Mouse (Mus musculus) midbrain, embryonic 13.5 days (tissue): ENCODE results near the gene Gm20517. TPM values are rescaled to one million over a fixed set of nuclear protein-coding genes. Genes with fewer than 3 reads are reported as not detected.

ENCODE experiments used
- ATAC-seq: fragments of 200-750 bp; cut with Nextera tagmentation; 2 replicates; pipeline ENCODE4 v1.8.0; 2017; ENCODE audit warnings: mild to moderate bottlenecking, moderate TSS enrichment, moderate library complexity
- H3K27ac ChIP-seq: fragments of 300-500 bp; sonication (generic); 2 replicates; pipeline ENCODE4 v1.5.1; 2015; ENCODE audit warnings: inconsistent platforms, mild to moderate bottlenecking, moderate library complexity
- H3K27me3 ChIP-seq: fragments of 300-500 bp; sonication (generic); 2 replicates; pipeline ENCODE4 v1.6.1; 2015; ENCODE audit warnings: mild to moderate bottlenecking, inconsistent platforms
- H3K36me3 ChIP-seq: fragments of 300-500 bp; sonication (generic); 2 replicates; pipeline ENCODE4 v1.6.1; 2015; ENCODE audit warnings: mild to moderate bottlenecking, inconsistent platforms
- H3K4me1 ChIP-seq: fragments of 300-500 bp; sonication (generic); replicated peaks from 2 replicates; pipeline ENCODE4 v1.6.1; 2015; ENCODE audit warnings: inconsistent platforms
- H3K4me2 ChIP-seq: fragments of 300-500 bp; sonication (generic); replicated peaks from 2 replicates; pipeline ENCODE4 v1.6.1; 2015; ENCODE audit warnings: moderate library complexity, mild to moderate bottlenecking, inconsistent platforms
- H3K4me3 ChIP-seq: fragments of 300-500 bp; sonication (generic); replicated peaks from 2 replicates; pipeline ENCODE4 v1.5.1; 2015; ENCODE audit warnings: mild to moderate bottlenecking, inconsistent platforms
- H3K9ac ChIP-seq: fragments of 300-500 bp; sonication (generic); replicated peaks from 2 replicates; pipeline ENCODE4 v1.6.1; 2015; ENCODE audit warnings: mild to moderate bottlenecking, inconsistent platforms
- H3K9me3 ChIP-seq: fragments of 300-500 bp; sonication (generic); 2 replicates; pipeline ENCODE4 v1.6.1; 2016; ENCODE audit warnings: mild to moderate bottlenecking, inconsistent platforms
- WGBS: fragments of 180-500 bp; shearing (Covaris S2); methylation state at CpG from one replicate; pipeline ENCODE4 v1.1.7; 2015; 5-methylcytosine and 5-hydroxymethylcytosine counted together
- polyA plus RNA-seq: library from polyadenylated mRNA; unstranded; fragments of >200 nt; fragmentation: Nextera tagmentation; extraction: Ambion mirVana; gene quantifications from 2 replicates; pipeline ENCODE4 v1.2.1, GENCODE M21; 2015

Gm20517 gene
- polyA plus RNA-seq, 1 experiment from 2014 or later = 2.4 TPM

DNA sequence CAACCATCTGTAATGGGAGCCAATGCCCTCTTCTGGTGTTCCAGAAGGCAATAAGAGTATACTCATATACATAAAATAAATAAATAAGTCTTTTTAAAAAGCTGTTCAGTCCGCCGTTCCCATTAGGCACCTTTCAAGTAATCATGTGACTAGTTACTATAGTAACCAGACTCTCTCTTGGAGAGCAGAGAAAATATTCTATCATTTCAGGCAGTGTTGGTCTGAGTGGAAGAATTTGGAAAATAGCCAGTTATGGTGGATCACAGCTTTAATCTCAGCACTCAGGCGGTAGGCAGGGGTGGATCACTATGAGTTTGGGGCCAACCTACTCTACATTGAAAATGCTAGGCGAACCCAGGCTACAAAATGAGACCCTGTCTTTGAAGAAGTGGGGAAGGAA lies 57.8 kb downstream of the Gm20517 start:
- 51% methylated on average over 4 of the region's 4 CpGs for WGBS
- Histone ChIP-seq H3K4me1 (peaks cover 22% of the 10 kb centered on the region), H3K4me3 (no peak overlapping the region), H3K36me3 (peaks cover 22% of the 10 kb centered on the region), H3K9me3 (no peaks in the 10 kb centered on the region), H3K9ac (no peak overlapping the region), H3K27ac (no peak overlapping the region), H3K27me3 (peaks cover 27% of the 10 kb centered on the region), H3K4me2 (no peak overlapping the region)
- ATAC-seq = no peak

DNA sequence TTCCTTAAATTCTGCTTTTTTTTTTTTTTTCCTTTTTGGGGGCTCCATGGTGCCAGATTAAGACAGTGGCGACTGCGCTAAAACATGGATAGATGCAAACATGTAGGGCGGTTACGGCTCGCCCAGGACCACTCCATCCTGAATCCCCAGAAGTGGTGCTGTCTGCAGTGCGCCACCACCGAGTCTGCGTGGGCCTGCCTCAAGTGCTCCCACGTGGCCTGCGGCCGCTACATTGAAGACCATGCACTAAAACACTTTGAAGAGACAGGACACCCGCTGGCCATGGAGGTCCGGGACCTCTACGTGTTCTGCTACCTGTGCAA lies 60.6 kb downstream of the Gm20517 start:
- Histone ChIP-seq H3K36me3 (peaks cover 28% of the 10 kb centered on the region), H3K9ac (peak overlapping the region; percentile 61; the same call in 1 of the 2 replicates), H3K4me3 (peak overlapping the region; percentile 31), H3K4me2 (peak overlapping the region; percentile 64), H3K9me3 (no peaks in the 10 kb centered on the region), H3K27ac (no peak overlapping the region), H3K4me1 (peaks cover 26% of the 10 kb centered on the region), H3K27me3 (peaks cover 27% of the 10 kb centered on the region)
- ATAC-seq = peak; percentile 64
- 12% methylated on average over 14 of the region's 14 CpGs for WGBS

DNA sequence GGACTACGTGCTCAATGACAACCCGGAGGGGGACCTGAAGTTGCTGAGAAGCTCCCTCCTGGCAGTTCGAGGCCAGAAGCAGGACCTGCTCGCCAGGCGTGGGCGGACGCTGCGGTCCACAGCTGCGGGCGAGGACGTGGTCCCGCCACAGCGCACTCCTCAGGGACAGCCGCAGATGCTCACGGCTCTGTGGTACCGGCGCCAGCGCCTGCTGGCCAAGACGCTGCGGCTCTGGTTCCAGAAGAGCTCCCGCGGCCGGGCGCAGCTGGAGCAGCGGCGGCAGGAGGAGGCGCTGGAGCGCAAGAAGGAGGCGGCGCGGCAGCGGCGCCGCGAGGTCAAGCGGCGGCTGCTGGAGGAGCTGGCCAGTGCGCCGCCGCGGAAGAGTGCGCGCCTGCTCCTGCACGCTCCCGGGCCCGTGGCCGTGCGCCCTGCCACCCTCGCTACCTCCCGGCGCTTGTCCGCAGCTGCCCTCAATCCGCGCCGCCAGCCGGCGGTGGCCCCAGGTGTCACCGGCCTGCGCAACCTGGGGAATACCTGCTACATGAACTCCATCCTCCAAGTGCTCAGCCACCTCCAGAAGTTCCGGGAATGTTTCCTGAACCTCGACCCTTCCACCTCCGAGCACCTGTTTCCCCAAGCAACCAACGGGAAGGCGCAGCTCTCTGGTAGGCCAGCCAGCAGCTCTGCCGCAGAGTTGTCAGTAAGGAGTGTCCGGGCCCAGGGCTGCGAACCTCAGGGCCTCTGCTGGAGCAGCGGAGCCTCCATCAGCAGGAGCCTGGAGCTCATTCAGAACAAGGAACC lies 61.1 kb downstream of the Gm20517 start:
- WGBS = 5% methylated on average over 68 of the region's 68 CpGs
- H3K9me3 ChIP-seq = no peaks in the 10 kb centered on the region
- peak overlapping the region; percentile 64 for H3K4me2 ChIP-seq
- peaks cover 27% of the 10 kb centered on the region for H3K27me3 ChIP-seq
- peak; percentile 75 for ATAC-seq
- no peak overlapping the region for H3K27ac ChIP-seq
- peaks cover 26% of the 10 kb centered on the region for H3K4me1 ChIP-seq
- H3K36me3 ChIP-seq = peaks cover 33% of the 10 kb centered on the region
- H3K4me3 ChIP-seq = peak overlapping the region; percentile 31
- peak overlapping the region; percentile 61 for H3K9ac ChIP-seq

DNA sequence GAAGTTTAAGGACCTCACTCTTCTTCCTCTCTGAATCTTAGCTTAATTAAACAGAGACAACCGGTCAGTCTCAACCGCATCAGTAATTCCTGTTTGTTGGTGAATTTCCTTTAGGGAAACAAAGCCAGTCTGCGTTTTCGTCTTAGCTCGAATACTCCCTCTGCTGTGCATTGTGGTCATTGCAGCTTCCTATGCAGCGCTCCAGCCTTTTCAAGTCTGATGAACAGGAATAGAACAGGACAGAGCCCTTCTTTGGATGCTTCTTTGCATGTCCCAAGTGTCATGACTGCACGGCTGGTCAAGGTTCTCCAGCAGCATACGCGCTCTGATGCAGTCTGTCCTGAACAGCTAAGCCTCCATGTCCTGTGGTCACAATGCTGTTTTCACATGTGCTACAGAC lies 65.2 kb downstream of the Gm20517 start:
- WGBS = 17% methylated on average over 9 of the region's 9 CpGs
- Histone ChIP-seq H3K9ac (no peak overlapping the region), H3K4me3 (no peak overlapping the region), H3K4me1 (peaks cover 18% of the 10 kb centered on the region), H3K27me3 (peaks cover 17% of the 10 kb centered on the region), H3K4me2 (no peak overlapping the region), H3K27ac (0 out of 2 replicates have a peak overlapping the region, but pooled peaks have one; percentile 53), H3K9me3 (no peaks in the 10 kb centered on the region), H3K36me3 (peaks cover 70% of the 10 kb centered on the region)
- ATAC-seq = no peak

DNA sequence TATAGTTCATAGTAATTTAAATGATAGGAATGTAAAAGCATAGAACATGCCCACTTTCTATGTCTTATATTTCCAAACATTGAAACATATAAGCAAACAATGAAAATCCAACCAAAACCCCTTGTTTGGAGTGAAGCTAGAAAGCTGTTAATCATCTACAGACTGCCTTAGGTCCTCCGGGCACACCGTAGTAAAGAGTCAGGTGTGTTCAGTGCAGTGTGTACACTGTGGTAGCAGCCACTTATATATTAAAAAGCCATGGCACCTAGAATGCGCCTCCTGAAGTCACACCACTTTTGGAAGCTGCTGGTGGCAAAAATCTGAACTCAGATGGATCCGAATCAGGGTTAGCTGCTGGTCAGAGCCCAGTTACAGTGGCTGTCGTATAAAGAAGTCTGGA lies 66.8 kb downstream of the Gm20517 start:
- Histone ChIP-seq H3K9me3 (no peaks in the 10 kb centered on the region), H3K27me3 (peaks cover 4% of the 10 kb centered on the region; the same call in 1 of the 2 replicates), H3K36me3 (peaks cover 79% of the 10 kb centered on the region), H3K4me2 (no peak overlapping the region), H3K9ac (no peak overlapping the region), H3K4me1 (peaks cover 4% of the 10 kb centered on the region; the same call in 1 of the 2 replicates), H3K27ac (no peak overlapping the region), H3K4me3 (no peak overlapping the region)
- no peak for ATAC-seq
- 95% methylated on average over 5 of the region's 5 CpGs for WGBS

DNA sequence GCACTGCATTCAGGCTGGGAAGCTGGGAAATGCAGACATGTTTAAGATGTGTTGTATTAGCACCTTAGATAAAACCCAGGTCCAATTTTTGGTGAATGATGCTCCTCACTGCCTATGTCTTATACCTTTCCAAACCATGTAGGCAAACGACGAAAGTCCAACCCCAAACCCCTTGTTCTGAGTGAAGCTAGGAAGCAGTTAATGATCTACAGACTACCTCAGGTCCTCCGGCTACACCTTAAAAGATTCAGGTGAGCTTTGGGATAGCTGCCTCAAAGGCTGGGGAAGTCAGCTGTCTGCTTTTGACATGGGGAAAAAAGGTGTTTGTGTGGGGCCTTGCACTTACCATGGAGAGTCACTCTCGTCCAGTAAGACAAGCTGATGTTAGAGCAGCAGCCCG lies 67.3 kb downstream of the Gm20517 start:
- Histone ChIP-seq H3K4me1 (peaks cover 4% of the 10 kb centered on the region; the same call in 1 of the 2 replicates), H3K27me3 (no peaks in the 10 kb centered on the region), H3K27ac (no peak overlapping the region), H3K9me3 (no peaks in the 10 kb centered on the region), H3K4me2 (no peak overlapping the region), H3K4me3 (no peak overlapping the region), H3K9ac (no peak overlapping the region), H3K36me3 (peaks cover 80% of the 10 kb centered on the region)
- no peak for ATAC-seq
- WGBS = 84% methylated on average over 5 of the region's 5 CpGs

GRCm38 (mm10) chr17:47682836-47683235 lies 71.4 kb downstream of the Gm20517 start:
- H3K9ac ChIP-seq = no peak overlapping the region
- H3K27ac ChIP-seq = no peak overlapping the region
- H3K27me3 ChIP-seq = no peaks in the 10 kb centered on the region
- WGBS = 89% methylated on average over 4 of the region's 4 CpGs
- no peak overlapping the region for H3K4me3 ChIP-seq
- H3K9me3 ChIP-seq = no peaks in the 10 kb centered on the region
- H3K36me3 ChIP-seq = peaks cover 73% of the 10 kb centered on the region
- ATAC-seq = no peak
- H3K4me1 ChIP-seq = peaks cover 12% of the 10 kb centered on the region
- H3K4me2 ChIP-seq = no peak overlapping the region

GRCm38 (mm10) chr17:47687409-47688343 lies 76.3 kb downstream of the Gm20517 start:
- Histone ChIP-seq H3K4me3 (peak overlapping the region; percentile 84), H3K9ac (peak overlapping the region; percentile 87), H3K4me1 (peaks cover 22% of the 10 kb centered on the region), H3K36me3 (peaks cover 27% of the 10 kb centered on the region), H3K4me2 (peak overlapping the region; percentile 95), H3K9me3 (no peaks in the 10 kb centered on the region), H3K27me3 (0 out of 2 replicates have a peak, but pooled peaks cover 1% of the 10 kb centered on the region), H3K27ac (peak overlapping the region; percentile 90)
- under 1% methylated on average over 70 of the region's 70 CpGs for WGBS
- ATAC-seq = peak; percentile 91

DNA sequence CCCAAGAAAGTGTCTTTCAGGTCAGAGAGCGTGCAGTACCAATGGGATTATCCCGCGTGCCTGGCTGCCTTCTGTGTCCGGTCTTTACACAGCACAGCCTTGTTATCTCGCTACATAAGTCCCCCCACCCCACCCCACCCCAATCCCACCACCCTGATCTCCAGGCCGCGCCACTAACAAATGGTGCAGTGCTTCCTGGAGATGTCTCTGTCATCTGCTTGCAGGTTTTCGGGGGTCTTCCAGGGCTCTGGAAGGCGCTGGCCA lies 76.9 kb downstream of the Gm20517 start, which contains the start of gene Tomm6:
Gene Tomm6, minus strand, starts transcription at position 43 of the 264 bp plus-strand sequence.
- H3K9me3 ChIP-seq = no peaks in the 10 kb centered on the region
- peaks cover 22% of the 10 kb centered on the region for H3K4me1 ChIP-seq
- H3K36me3 ChIP-seq = peaks cover 21% of the 10 kb centered on the region
- ATAC-seq = no peak
- H3K27me3 ChIP-seq = 0 out of 2 replicates have a peak, but pooled peaks cover 5% of the 10 kb centered on the region
- H3K27ac ChIP-seq = peak within 1 kb of the TSS; percentile 90
- WGBS = 3% methylated on average over 9 of the region's 9 CpGs
- H3K4me2 ChIP-seq = peak within 1 kb of the TSS; percentile 95
- peak within 1 kb of the TSS; percentile 87 for H3K9ac ChIP-seq
- peak within 1 kb of the TSS; percentile 84 for H3K4me3 ChIP-seq

DNA sequence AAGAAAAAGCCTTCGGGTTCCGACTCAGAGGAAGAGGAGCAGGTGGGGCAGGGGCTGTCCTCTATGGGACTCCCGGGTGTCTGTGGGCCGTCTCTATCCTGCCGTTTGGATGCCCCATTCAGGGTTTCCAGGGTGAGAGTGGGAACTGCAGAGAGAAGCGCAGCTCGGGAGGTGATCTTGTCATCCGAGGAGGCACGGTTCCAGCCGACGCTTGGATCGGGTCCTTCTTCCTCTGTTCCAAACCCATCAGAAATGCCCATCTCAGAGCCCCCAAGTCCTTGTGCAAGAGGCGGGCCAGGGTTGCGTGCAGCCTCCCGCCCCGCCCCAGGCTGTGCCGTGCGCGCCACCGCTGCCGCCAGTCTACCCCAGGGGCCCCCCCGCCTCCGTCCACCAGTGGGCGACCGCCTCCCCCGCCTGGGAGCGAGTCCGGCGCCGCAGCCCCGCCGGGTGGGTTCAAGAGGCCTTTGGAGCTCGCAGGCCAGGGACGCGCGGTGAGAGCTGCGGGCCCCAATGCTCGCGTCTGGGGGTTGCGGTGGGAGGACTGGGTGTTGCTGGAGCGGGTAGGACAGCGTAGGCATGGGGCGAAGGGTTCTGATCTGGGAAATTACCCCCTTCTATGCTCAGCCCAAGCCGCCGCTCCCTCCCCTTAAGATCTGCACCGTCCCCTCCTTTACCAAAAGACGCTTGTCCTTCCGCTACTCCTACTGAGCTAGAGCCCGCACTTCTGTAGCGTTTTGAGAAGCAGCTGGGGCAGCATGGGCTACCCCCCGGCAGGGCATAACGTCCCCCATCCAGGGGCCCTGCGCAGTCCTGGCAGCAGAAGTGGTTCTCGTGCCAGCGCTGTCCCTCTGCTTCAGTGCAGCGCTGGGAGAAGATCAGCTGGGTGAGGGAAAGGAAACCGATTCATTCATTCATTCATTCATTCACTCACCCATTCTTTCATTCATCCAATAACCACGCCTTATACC lies 77.5 kb downstream of the Gm20517 start, which contains the start of gene Frs3:
Gene Frs3, plus strand, starts transcription at position 423 of the 968 bp plus-strand sequence.
- Histone ChIP-seq H3K36me3 (peaks cover 15% of the 10 kb centered on the region; the same call in 1 of the 2 replicates), H3K9me3 (no peaks in the 10 kb centered on the region), H3K27ac (peak within 1 kb of the TSS; percentile 90), H3K27me3 (peaks cover 8% of the 10 kb centered on the region), H3K4me1 (peaks cover 25% of the 10 kb centered on the region), H3K4me2 (peak within 1 kb of the TSS; percentile 95), H3K9ac (peak within 1 kb of the TSS; percentile 87), H3K4me3 (peak within 1 kb of the TSS; percentile 84)
- under 1% methylated on average over 51 of the region's 58 CpGs for WGBS
- ATAC-seq = peak; percentile 65

- no peaks in the 10 kb centered on the region for H3K9me3 ChIP-seq
- H3K9ac ChIP-seq = 0 out of 2 replicates have a peak overlapping the region, but pooled peaks have one; percentile 11
- 86% methylated on average over 6 of the region's 8 CpGs for WGBS
- peak overlapping the region; percentile 95 for H3K4me2 ChIP-seq
- peaks cover 30% of the 10 kb centered on the region for H3K4me1 ChIP-seq
- no peak overlapping the region for H3K27ac ChIP-seq
- no peak for ATAC-seq
- peaks cover 5% of the 10 kb centered on the region; the same call in 1 of the 2 replicates for H3K36me3 ChIP-seq
- H3K4me3 ChIP-seq = peak overlapping the region; percentile 84
- peaks cover 8% of the 10 kb centered on the region for H3K27me3 ChIP-seq
Measured at GRCm38 (mm10) chr17:47689894-47690293, 78.5 kb downstream of the Gm20517 start.
